Mouse (Mus musculus) cerebellum, adult 2 months (tissue): Measurements from ENCODE around the gene Grk5.

Experiments
- CTCF ChIP-seq: fragments of 200-500 bp; IDR thresholded peaks from 2 replicates; pipeline ENCODE4 v1.5.1; 2011; ENCODE audit warnings: low read depth, mild to moderate bottlenecking, control low read depth, low read length, moderate library complexity, borderline replicate concordance; ENCODE audit not compliant: insufficient read depth
- POLR2A ChIP-seq: fragments of 200-500 bp; IDR thresholded peaks from 2 replicates; pipeline ENCODE4 v1.6.1; 2011; ENCODE audit warnings: low read length, control low read depth, borderline replicate concordance; ENCODE audit not compliant: insufficient read depth

GRCm38 (mm10) chr19:60940866-60941265 is 51.3 kb downstream of the Grk5 start:
- no peak for TF ChIP-seq CTCF
- no peak for TF ChIP-seq POLR2A
